Mouse (Mus musculus) adrenal gland, postnatal 4 days (tissue): ENCODE measurements around the gene Coq9. TPM values are rescaled to one million over a fixed set of nuclear protein-coding genes. Genes with fewer than 3 reads are reported as not detected.

Experiments used
- total RNA-seq, 2 experiments: library from RNA; stranded (reverse); gene quantifications; 2 replicates each; pipeline ENCODE4 v1.2.3; 2021

Gene Coq9
- total RNA-seq, 2 experiments from 2014 or later, result 128 to 144 TPM

Other genes starting within 250 kb of the Coq9 start
- 10 to 100 TPM; 26.2 to 26.7 TPM for gene Rspry1, start 236.4 kb upstream of the Coq9 start, total RNA-seq
- gene Fam192a, start 236.3 kb upstream of the Coq9 start, total RNA-seq, result 10 to 100 TPM; 43.8 to 50.1 TPM
- gene Arl2bp, start 171.7 kb upstream of the Coq9 start, total RNA-seq, result 100 to 1,000 TPM; 101 to 111 TPM
- 1 to 10 TPM; 3.3 to 4.1 TPM for gene Pllp, start 142.0 kb upstream of the Coq9 start, total RNA-seq
- under 1 TPM; 0.25 to 0.31 TPM for gene Ccl22, start 92.7 kb upstream of the Coq9 start, total RNA-seq
- 10 to 100 TPM; 18.8 to 21.1 TPM for gene Cx3cl1, start 66.3 kb upstream of the Coq9 start, total RNA-seq
- gene Ccl17, start 27.9 kb upstream of the Coq9 start, total RNA-seq, result under 1 TPM; 0.87 to 0.90 TPM
- gene Ciapin1, start within 50 bp of the Coq9 start, total RNA-seq, result 10 to 100 TPM; 84.1 to 89.3 TPM
- 10 to 100 TPM; 61.4 to 65.6 TPM for gene Polr2c, start 19.1 kb downstream of the Coq9 start, total RNA-seq
- gene Dok4, start 38.0 kb downstream of the Coq9 start, total RNA-seq, result 10 to 100 TPM; 21.5 to 24.9 TPM
- gene Ccdc102a, start 79.8 kb downstream of the Coq9 start, total RNA-seq, result 10 to 100 TPM; 13.3 to 14.0 TPM
- under 1 TPM; 0.28 to 0.42 TPM for gene Adgrg5, start 85.4 kb downstream of the Coq9 start, total RNA-seq
- gene Adgrg1, start 136.4 kb downstream of the Coq9 start, total RNA-seq, result 10 to 100 TPM; 38.3 to 62.3 TPM
- gene Adgrg3, start 179.4 kb downstream of the Coq9 start, total RNA-seq, result 1 to 10 TPM; 6.2 to 7.8 TPM
- not detected for gene Drc7, start 216.8 kb downstream of the Coq9 start, total RNA-seq
- gene Katnb1, start 242.9 kb downstream of the Coq9 start, total RNA-seq, result 10 to 100 TPM; 20.2 to 20.9 TPM